Comparison of ENCODE assay signal across 9 mouse cellular contexts in genomic region chr19:42429410-42429809, GRCm38 (mm10). TPM values are rescaled to one million over a fixed set of nuclear protein-coding genes. Genes with fewer than 3 reads are reported as not detected.
DNase-seq lines count a peak whose midpoint lies in the region; ATAC-seq and TF ChIP-seq lines count a peak whose summit lies in the region.
"Had no signal": no experiment of that assay in that cellular context is flagged by ENCODE, and none has a peak within 500 bp of the region (broad histone marks: within the 10 kb centered on the region; RNA-seq: fewer than 3 reads in every experiment).

No protein-coding gene starts in this region.

- H3K4me2 ChIP-seq in liver, embryonic 11.5 days, result no peak overlapping the region
- H3K4me2 ChIP-seq in hindbrain, embryonic 15.5 days, result peak overlapping the region; percentile 78
- H3K4me2 ChIP-seq in stomach, postnatal 0 days (replicated peaks; ENCODE audit: low read depth), result no peak overlapping the region

- no peaks in the 10 kb centered on the region for H3K4me1 ChIP-seq in liver, adult 2 months (ENCODE audit: control insufficient read depth, insufficient read depth, low read length)
- H3K4me1 ChIP-seq in liver, embryonic 11.5 days (replicated peaks; ENCODE audit: control insufficient read depth, insufficient read depth, low read length), result peaks cover 4% of the 10 kb centered on the region; the same call in 1 of the 2 replicates
- H3K4me1 ChIP-seq in cerebellum, adult 2 months (ENCODE audit: control insufficient read depth, insufficient read depth, low read length), result no peaks in the 10 kb centered on the region
- peaks cover 26% of the 10 kb centered on the region for H3K4me1 ChIP-seq in hindbrain, embryonic 15.5 days (replicated peaks)
- no peaks in the 10 kb centered on the region for H3K4me1 ChIP-seq in stomach, postnatal 0 days (replicated peaks; ENCODE audit: control insufficient read depth, insufficient read depth)

- no peak overlapping the region for H3K27ac ChIP-seq in liver, adult 2 months (replicated peaks; ENCODE audit: insufficient read depth, low read depth, low read length)
- no peak overlapping the region for H3K27ac ChIP-seq in liver, embryonic 11.5 days (ENCODE audit: low read depth, low read length)
- no peak overlapping the region for H3K27ac ChIP-seq in cerebellum, adult 2 months (ENCODE audit: insufficient read depth, low read length)
- H3K27ac ChIP-seq in hindbrain, embryonic 15.5 days (replicated peaks), result no peak overlapping the region
- no peak overlapping the region for H3K27ac ChIP-seq in stomach, postnatal 0 days (replicated peaks)

- no peaks in the 10 kb centered on the region for H3K79me2 ChIP-seq in liver, adult 2 months (ENCODE audit: control insufficient read depth, insufficient read depth, low read length)

- H3K36me3 ChIP-seq in liver, adult 2 months (ENCODE audit: control insufficient read depth, insufficient read depth, low read length), result no peaks in the 10 kb centered on the region
- H3K36me3 ChIP-seq in liver, embryonic 11.5 days (ENCODE audit: control insufficient read depth, insufficient read depth, low read length), result no peaks in the 10 kb centered on the region
- no peaks in the 10 kb centered on the region for H3K36me3 ChIP-seq in hindbrain, embryonic 15.5 days
- no peaks in the 10 kb centered on the region for H3K36me3 ChIP-seq in stomach, postnatal 0 days (ENCODE audit: control insufficient read depth, insufficient read depth, low read length)

- H3K4me3 ChIP-seq in liver, adult 2 months (ENCODE audit: insufficient read depth, low read depth, low read length), result no peak overlapping the region
- H3K4me3 ChIP-seq in liver, embryonic 11.5 days (ENCODE audit: low read depth, low read length), result no peak overlapping the region
- no peak overlapping the region for H3K4me3 ChIP-seq in cerebellum, adult 2 months (replicated peaks; ENCODE audit: insufficient read depth, low read depth, low read length)
- H3K4me3 ChIP-seq in hindbrain, embryonic 15.5 days, result no peak overlapping the region
- no peak overlapping the region for H3K4me3 ChIP-seq in stomach, postnatal 0 days (ENCODE audit: low read depth, low read length)

- no peak for ATAC-seq in liver, embryonic 11.5 days (replicated peaks; ENCODE audit: low FRiP score)
- no peak for ATAC-seq in hindbrain, embryonic 15.5 days (ENCODE audit: low FRiP score, low read depth)
- no peak for ATAC-seq in stomach, postnatal 0 days (ENCODE audit: low FRiP score, low TSS enrichment)

- peak; percentile 78 for TF ChIP-seq CTCF in liver, adult 2 months (IDR thresholded peaks at IDR 0.05; ENCODE audit: low read depth, low read length)
- peak; percentile 74 for TF ChIP-seq CTCF in cerebellum, adult 2 months (IDR thresholded peaks at IDR 0.05; ENCODE audit: borderline replicate concordance, insufficient read depth, low read depth, low read length)
- peak; percentile 74 for TF ChIP-seq CTCF in stomach, postnatal 0 days (IDR thresholded peaks at IDR 0.05; ENCODE audit: low read depth)

- TF ChIP-seq EP300 in stomach, postnatal 0 days (optimal IDR thresholded peaks at IDR 0.05), result no peak

- DNase-seq in adrenal gland, adult (ENCODE audit: inconsistent age in 2 of 2, low spot score in 1 of 2), result peak; percentile 15 to 75
- DNase-seq in adrenal gland, adult 8-10 months, result no peak
- DNase-seq in liver, adult 2 months (ENCODE audit: extremely low read depth, low read depth, low spot score), result peak; percentile 29
- no peak for DNase-seq in liver, embryonic 11.5 days (ENCODE audit: low spot score)
- DNase-seq in cerebellum, adult 2 months, result peak; percentile 45 to 58
- DNase-seq in lung, postnatal 36 days, result peak; percentile 34
- DNase-seq in stomach, postnatal 0 days (ENCODE audit: low spot score), result peak; percentile 32

- H3K9ac ChIP-seq in liver, adult 2 months (ENCODE audit: low read depth, low read length), result no peak overlapping the region
- no peak overlapping the region for H3K9ac ChIP-seq in liver, embryonic 11.5 days (ENCODE audit: low read depth, low read length)
- H3K9ac ChIP-seq in hindbrain, embryonic 15.5 days, result no peak overlapping the region
- no peak overlapping the region for H3K9ac ChIP-seq in stomach, postnatal 0 days (ENCODE audit: low read length)

- 21% methylated on average over 3 of the region's 3 CpGs for WGBS in liver, adult 2 months
- WGBS in liver, embryonic 11.5 days, result 17% methylated on average over 3 of the region's 3 CpGs
- WGBS in cerebellum, adult 2 months, result 17% methylated on average over 3 of the region's 3 CpGs
- 13% methylated on average over 3 of the region's 3 CpGs for WGBS in hindbrain, embryonic 15.5 days
- WGBS in stomach, postnatal 0 days, result 17% methylated on average over 3 of the region's 3 CpGs

- TF ChIP-seq POLR2A in liver, adult 2 months (IDR thresholded peaks at IDR 0.05; ENCODE audit: extremely low read depth, insufficient read depth, low read length), result no peak
- no peak for TF ChIP-seq POLR2A in cerebellum, adult 2 months (IDR thresholded peaks at IDR 0.05; ENCODE audit: borderline replicate concordance, insufficient read depth, low read length)

- H3K9me3 ChIP-seq in liver, embryonic 11.5 days (ENCODE audit: control insufficient read depth, low read length), result no peaks in the 10 kb centered on the region
- H3K9me3 ChIP-seq in hindbrain, embryonic 15.5 days, result no peaks in the 10 kb centered on the region
- H3K9me3 ChIP-seq in stomach, postnatal 0 days (ENCODE audit: control insufficient read depth, low read length), result no peaks in the 10 kb centered on the region

- peaks cover 27% of the 10 kb centered on the region for H3K27me3 ChIP-seq in liver, adult 2 months (ENCODE audit: control insufficient read depth, insufficient read depth, low read length)
- H3K27me3 ChIP-seq in liver, embryonic 11.5 days (replicated peaks; ENCODE audit: control insufficient read depth, insufficient read depth, low read length), result peaks cover 48% of the 10 kb centered on the region
- peaks cover 1% of the 10 kb centered on the region; the same call in 1 of the 2 replicates for H3K27me3 ChIP-seq in cerebellum, adult 2 months (ENCODE audit: control insufficient read depth, insufficient read depth, low read length)
- peaks cover 5% of the 10 kb centered on the region; the same call in 1 of the 2 replicates for H3K27me3 ChIP-seq in hindbrain, embryonic 15.5 days
- H3K27me3 ChIP-seq in stomach, postnatal 0 days (ENCODE audit: control insufficient read depth, insufficient read depth, low read length), result peaks cover 15% of the 10 kb centered on the region; the same call in 1 of the 2 replicates

RNA-seq across cellular contexts. Expression of gene Crtac1, which starts 2.2 kb away (rescaled TPM):
- 1 to 10 TPM in 2 of 4 experiments, under 1 TPM in 2; 0.26 to 2.3 (median 0.73) TPM for total RNA-seq in adrenal gland, adult 8-10 months (2022)
- total RNA-seq in liver, adult 2 months (2014; rRNA removed), result not detected in 2 replicates
- not detected in 2 replicates for polyA plus RNA-seq in liver, adult 2 months (2012; rRNA removed)
- 0.06 and 0.10 TPM in 2 replicates for polyA plus RNA-seq in liver, embryonic 11.5 days (2014; fragmentation: Nextera tagmentation; extraction: Ambion mirVana)
- 22.8 and 30.2 TPM in 2 replicates for polyA plus RNA-seq in cerebellum, adult 2 months (2012; rRNA removed)
- 38.3 and 39.7 TPM in 2 replicates for polyA plus RNA-seq in hindbrain, embryonic 15.5 days (2015; fragmentation: Nextera tagmentation; extraction: Ambion mirVana)
- polyA plus RNA-seq in stomach, postnatal 0 days (2015; fragmentation: Nextera tagmentation; extraction: Ambion mirVana), result 3.0 and 4.5 TPM in 2 replicates
- polyA plus RNA-seq: C2C12 had no signal

Comparison
In these comparisons a context has a peak if more than half of its experiments do, and no peak if none do; other contexts are left out.
1. DNase-seq: peak in adrenal gland, adult (2 of 2), liver, adult 2 months (single experiment), cerebellum, adult 2 months (2 of 2), lung, postnatal 36 days (single experiment) and stomach, postnatal 0 days (single experiment); none in adrenal gland, adult 8-10 months (single experiment) and liver, embryonic 11.5 days (single experiment).
2. Peak in every context shown above with its lines, with median percentiles within 50 percentile points of each other: CTCF ChIP-seq.